In genomic region chr9:108460319-108461178, GRCm38 (mm10) we compare ENCODE assay signal across 8 mouse cellular contexts. TPM values are rescaled to one million over a fixed set of nuclear protein-coding genes. Genes with fewer than 3 reads are reported as not detected.
A peak's percentile ranks its signal among the peaks of the same experiment; 100 is the strongest.
DNase-seq lines count a peak whose midpoint lies in the region; ATAC-seq and TF ChIP-seq lines count a peak whose summit lies in the region.

Gene Ccdc71 (plus strand): TSS chr9:108460527.

- peak; percentile 86 for ATAC-seq in forebrain, embryonic 15.5 days (replicated peaks)
- peak; percentile 89 for ATAC-seq in liver, embryonic 16.5 days (ENCODE audit: low read depth)
- peak; percentile 81 for ATAC-seq in neural tube, embryonic 12.5 days (ENCODE audit: low FRiP score, low read depth)
- peak; percentile 84 for ATAC-seq in stomach, postnatal 0 days (ENCODE audit: low FRiP score, low TSS enrichment)

- peaks cover 8% of the 10 kb centered on the region for H3K4me1 ChIP-seq in ES-Bruce4 (ENCODE audit: control insufficient read depth, insufficient read depth, low read length)
- peaks cover 15% of the 10 kb centered on the region for H3K4me1 ChIP-seq in forebrain, embryonic 15.5 days
- peaks cover 23% of the 10 kb centered on the region for H3K4me1 ChIP-seq in liver, embryonic 16.5 days (ENCODE audit: control insufficient read depth, low read depth, low read length)
- peaks cover 13% of the 10 kb centered on the region for H3K4me1 ChIP-seq in neural tube, embryonic 12.5 days
- H3K4me1 ChIP-seq in stomach, postnatal 0 days (replicated peaks; ENCODE audit: control insufficient read depth, insufficient read depth): peaks cover 3% of the 10 kb centered on the region; the same call in 1 of the 2 replicates

- no peaks in the 10 kb centered on the region for H3K9me3 ChIP-seq in ES-Bruce4 (replicated peaks; ENCODE audit: control insufficient read depth, insufficient read depth, low read length, poor library complexity, severe bottlenecking)
- no peaks in the 10 kb centered on the region for H3K9me3 ChIP-seq in forebrain, embryonic 15.5 days
- no peaks in the 10 kb centered on the region for H3K9me3 ChIP-seq in liver, embryonic 16.5 days (replicated peaks; ENCODE audit: control insufficient read depth, low read length)
- H3K9me3 ChIP-seq in neural tube, embryonic 12.5 days: no peaks in the 10 kb centered on the region
- H3K9me3 ChIP-seq in stomach, postnatal 0 days (ENCODE audit: control insufficient read depth, low read length): no peaks in the 10 kb centered on the region

- DNase-seq in cerebellum, adult 11 months: peak; percentile 85
- DNase-seq in heart, postnatal 14 days: peak; percentile 83 to 92
- DNase-seq in large intestine, adult 2 months (ENCODE audit: low read depth, low spot score): no peak
- DNase-seq in stomach, postnatal 0 days (ENCODE audit: low spot score): peak; percentile 89

- TF ChIP-seq CTCF in ES-Bruce4 (IDR thresholded peaks at IDR 0.05; ENCODE audit: low read depth, low read length): no peak
- peak; percentile 16; the same call in 1 of the 2 replicates for TF ChIP-seq CTCF in stomach, postnatal 0 days (IDR thresholded peaks at IDR 0.05; ENCODE audit: low read depth)

- peaks cover 13% of the 10 kb centered on the region for H3K36me3 ChIP-seq in ES-Bruce4 (ENCODE audit: control insufficient read depth, insufficient read depth, low read length, poor library complexity, severe bottlenecking)
- peaks cover 26% of the 10 kb centered on the region for H3K36me3 ChIP-seq in forebrain, embryonic 15.5 days
- peaks cover 4% of the 10 kb centered on the region for H3K36me3 ChIP-seq in liver, embryonic 16.5 days (ENCODE audit: control insufficient read depth, insufficient read depth)
- peaks cover 29% of the 10 kb centered on the region for H3K36me3 ChIP-seq in neural tube, embryonic 12.5 days
- H3K36me3 ChIP-seq in stomach, postnatal 0 days (ENCODE audit: control insufficient read depth, insufficient read depth, low read length): peaks cover 11% of the 10 kb centered on the region; the same call in 1 of the 2 replicates

- 0 out of 2 replicates have a peak, but pooled peaks have one; percentile 18 for TF ChIP-seq EP300 in ES-Bruce4 (IDR thresholded peaks at IDR 0.05; ENCODE audit: insufficient read depth, low read depth, low read length)
- TF ChIP-seq EP300 in stomach, postnatal 0 days (optimal IDR thresholded peaks at IDR 0.05): peak; percentile 90

- intact Hi-C loops in heart, postnatal 14 days (cut with DNase I): loop anchor here (2.0 kb wide), 1 partner anchor 18 kb away; the partner anchor contains the start of gene Lamb2

- peak within 1 kb of the TSS; percentile 85 for H3K4me2 ChIP-seq in forebrain, embryonic 15.5 days (replicated peaks)
- H3K4me2 ChIP-seq in liver, embryonic 16.5 days (ENCODE audit: low read depth, low read length): peak within 1 kb of the TSS; percentile 85
- H3K4me2 ChIP-seq in neural tube, embryonic 12.5 days (replicated peaks): peak within 1 kb of the TSS; percentile 82
- peak within 1 kb of the TSS; percentile 63 for H3K4me2 ChIP-seq in stomach, postnatal 0 days (replicated peaks; ENCODE audit: low read depth)

- peak within 1 kb of the TSS; percentile 61 for H3K27ac ChIP-seq in ES-Bruce4 (ENCODE audit: insufficient read depth, low read length)
- peak within 1 kb of the TSS; percentile 67 for H3K27ac ChIP-seq in forebrain, embryonic 15.5 days (replicated peaks)
- peak within 1 kb of the TSS; percentile 88 for H3K27ac ChIP-seq in liver, embryonic 16.5 days (ENCODE audit: low read length)
- H3K27ac ChIP-seq in neural tube, embryonic 12.5 days: peak within 1 kb of the TSS; percentile 54; the same call in 1 of the 2 replicates
- H3K27ac ChIP-seq in stomach, postnatal 0 days (replicated peaks): peak within 1 kb of the TSS; percentile 93

- TF ChIP-seq POLR2A in ES-Bruce4 (IDR thresholded peaks at IDR 0.05; ENCODE audit: insufficient read depth, low read length): peak; percentile 8

- peak within 1 kb of the TSS; percentile 87 for H3K4me3 ChIP-seq in ES-Bruce4 (ENCODE audit: low read depth, low read length)
- H3K4me3 ChIP-seq in forebrain, embryonic 15.5 days: peak within 1 kb of the TSS; percentile 93
- H3K4me3 ChIP-seq in liver, embryonic 16.5 days (ENCODE audit: low read depth, low read length): peak within 1 kb of the TSS; percentile 89
- H3K4me3 ChIP-seq in neural tube, embryonic 12.5 days: peak within 1 kb of the TSS; percentile 85
- H3K4me3 ChIP-seq in stomach, postnatal 0 days (ENCODE audit: low read depth, low read length): peak within 1 kb of the TSS; percentile 60

- WGBS in forebrain, embryonic 15.5 days: 1% methylated on average over 52 of the region's 52 CpGs
- under 1% methylated on average over 52 of the region's 52 CpGs for WGBS in large intestine, adult 2 months
- WGBS in liver, embryonic 16.5 days (ENCODE audit: insufficient replicate concordance): under 1% methylated on average over 52 of the region's 52 CpGs
- under 1% methylated on average over 50 of the region's 52 CpGs for WGBS in neural tube, embryonic 12.5 days
- 0% methylated on average over 43 of the region's 52 CpGs for WGBS in stomach, postnatal 0 days

- H3K27me3 ChIP-seq in ES-Bruce4 (ENCODE audit: control insufficient read depth, insufficient read depth, low read length, poor library complexity, severe bottlenecking): no peaks in the 10 kb centered on the region
- no peaks in the 10 kb centered on the region for H3K27me3 ChIP-seq in forebrain, embryonic 15.5 days
- no peaks in the 10 kb centered on the region for H3K27me3 ChIP-seq in liver, embryonic 16.5 days (ENCODE audit: control insufficient read depth, insufficient read depth, low read depth, low read length)
- H3K27me3 ChIP-seq in neural tube, embryonic 12.5 days (replicated peaks): no peaks in the 10 kb centered on the region
- no peaks in the 10 kb centered on the region for H3K27me3 ChIP-seq in stomach, postnatal 0 days (ENCODE audit: control insufficient read depth, insufficient read depth, low read length)

- peak within 1 kb of the TSS; percentile 93 for H3K9ac ChIP-seq in ES-Bruce4 (ENCODE audit: low read depth, poor library complexity, severe bottlenecking)
- peak within 1 kb of the TSS; percentile 90 for H3K9ac ChIP-seq in forebrain, embryonic 15.5 days (replicated peaks)
- H3K9ac ChIP-seq in liver, embryonic 16.5 days (ENCODE audit: low read depth, low read length): peak within 1 kb of the TSS; percentile 85
- H3K9ac ChIP-seq in neural tube, embryonic 12.5 days: peak within 1 kb of the TSS; percentile 78
- peak within 1 kb of the TSS; percentile 79 for H3K9ac ChIP-seq in stomach, postnatal 0 days (ENCODE audit: low read length)

RNA-seq across cellular contexts. Expression of gene Ccdc71, which starts in this region (rescaled TPM):
- polyA plus RNA-seq in ES-Bruce4 (2011; ENCODE audit: insufficient read depth, insufficient read length, low read depth, missing spikeins): 26.4 and 31.6 TPM in 2 replicates
- 60.9 and 61.6 TPM in 2 replicates for polyA plus RNA-seq in forebrain, embryonic 15.5 days (2015; fragmentation: Nextera tagmentation; extraction: Ambion mirVana)
- total RNA-seq in heart, postnatal 14 days (2021): 10 to 100 TPM; 23.6 to 29.4 TPM
- polyA plus RNA-seq in large intestine, adult 2 months (2012; rRNA removed): 18.1 and 22.8 TPM in 2 replicates
- 17.4 and 19.8 TPM in 2 replicates for polyA plus RNA-seq in liver, embryonic 16.5 days (2015; fragmentation: Nextera tagmentation; extraction: Ambion mirVana)
- 44.8 and 49.4 TPM in 2 replicates for polyA plus RNA-seq in neural tube, embryonic 12.5 days (2016; fragmentation: Nextera tagmentation; extraction: Ambion mirVana)
- polyA plus RNA-seq in stomach, postnatal 0 days (2015; fragmentation: Nextera tagmentation; extraction: Ambion mirVana): 29.7 and 32.2 TPM in 2 replicates
